Mouse (Mus musculus): ENCODE results near the gene Sgsh.
"Not testable (repeated sequence)": the region's sequence is repeated elsewhere in the genome, so short reads cannot be mapped to it uniquely, and the experiment has no call there.

Sgsh gene

DNA sequence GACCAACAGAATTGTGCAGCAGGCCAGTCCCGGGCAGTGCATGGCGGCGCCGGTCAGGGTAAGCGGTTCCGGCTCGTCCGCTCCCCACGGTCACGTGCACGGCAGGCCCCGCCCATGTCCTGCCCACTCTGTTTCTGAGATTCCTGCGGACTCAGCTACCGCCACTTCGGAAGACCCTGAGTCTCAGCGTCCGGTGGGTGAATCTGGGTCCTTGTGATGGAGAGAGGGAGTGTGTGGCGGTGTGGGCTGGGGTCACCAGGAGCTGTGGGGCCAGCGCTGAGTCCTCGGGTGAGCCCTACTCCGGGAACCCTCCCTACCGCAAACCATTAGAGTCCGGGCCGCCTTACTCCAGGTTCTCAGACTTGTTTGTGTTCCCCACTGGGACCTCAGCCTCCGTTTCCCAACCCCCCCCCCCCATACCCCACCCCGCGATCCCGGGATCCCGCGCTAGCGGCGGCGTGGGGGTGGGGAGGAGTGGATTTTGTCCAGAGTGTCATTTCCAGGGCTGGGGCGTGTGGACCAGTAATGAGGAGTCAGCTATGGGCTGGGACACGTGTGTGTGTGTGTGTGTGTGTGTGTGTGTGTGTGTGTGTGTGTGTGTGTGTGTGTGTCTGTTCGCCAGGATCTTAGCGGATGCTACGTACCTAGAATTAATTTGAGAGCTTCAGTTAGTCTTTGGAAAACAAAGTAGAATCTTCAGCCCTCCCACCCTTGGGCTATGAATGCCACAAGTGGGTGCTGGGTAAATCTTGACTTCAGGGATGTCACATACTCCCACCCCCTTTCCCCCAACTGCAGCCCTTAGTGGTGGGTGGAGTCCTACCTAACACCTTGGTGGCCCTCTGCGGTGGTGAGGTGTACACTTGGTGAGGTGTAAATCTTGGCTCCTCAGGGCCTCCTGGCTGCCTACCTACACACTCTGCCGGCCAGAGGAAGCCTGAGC lies at the start of gene Sgsh, which contains the start of gene Slc26a11:
TSS of gene Sgsh (minus strand) at position 94 of the 943 bp plus-strand sequence.
TSS of gene Slc26a11 (plus strand) at position 115 of the 943 bp plus-strand sequence.
- peak; percentile 83 for DNase-seq (ENCODE audit: low read depth)

GRCm38 (mm10) chr11:119404627-119405026 lies 49.3 kb upstream of the Sgsh start:
- DNase-seq (ENCODE audit: low read depth) = peak; percentile 86

- DNase-seq (ENCODE audit: low read depth) = no peak
Measured at GRCm38 (mm10) chr11:119402501-119403160, 47.3 kb upstream of the Sgsh start.

GRCm38 (mm10) chr11:119396461-119396860 lies 41.1 kb upstream of the Sgsh start:
- DNase-seq (ENCODE audit: low read depth) = no peak

DNA sequence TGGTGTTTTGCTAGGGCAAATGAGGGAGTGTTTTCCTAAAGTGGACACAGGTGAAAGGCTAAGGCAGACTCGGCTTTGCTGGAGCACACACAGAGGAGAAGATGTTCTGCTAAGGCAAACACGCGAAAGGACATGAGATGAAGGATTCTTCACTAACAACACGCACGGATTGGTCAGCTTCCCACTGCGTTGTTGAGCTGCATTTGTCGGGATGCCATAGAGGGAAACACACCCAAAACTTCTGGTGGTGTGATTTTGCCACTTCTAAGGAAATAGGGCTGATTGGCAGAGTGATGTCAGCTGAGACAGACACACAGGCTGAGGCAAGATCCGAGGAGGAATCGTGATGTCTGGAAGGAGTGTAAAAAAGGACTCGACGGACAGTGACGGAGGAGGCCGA lies 40.6 kb upstream of the Sgsh start:
- DNase-seq (ENCODE audit: low read depth) = no peak

DNA sequence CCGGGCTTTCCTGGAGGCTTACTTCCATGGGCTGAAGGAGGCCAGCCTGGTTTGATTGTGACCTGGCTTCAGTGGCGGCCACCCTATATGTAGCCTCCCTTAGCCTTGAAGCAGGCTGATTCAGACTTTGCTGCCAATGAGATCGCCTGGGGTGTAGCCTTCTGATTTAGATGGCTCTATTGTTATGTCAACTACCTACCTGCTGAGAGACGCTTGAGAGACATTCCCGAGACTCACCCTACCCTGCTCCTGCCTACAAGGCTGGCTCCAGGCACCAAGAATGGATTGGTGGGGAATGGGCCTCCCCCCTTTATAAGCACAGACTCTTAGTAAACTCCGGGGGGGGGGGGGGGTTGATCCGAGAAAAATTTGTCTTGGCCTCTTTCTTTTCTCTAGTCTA lies 40.1 kb upstream of the Sgsh start:
- no peak for DNase-seq (ENCODE audit: low read depth)

- DNase-seq (ENCODE audit: low read depth) = no peak
Measured at GRCm38 (mm10) chr11:119394210-119394609, 38.9 kb upstream of the Sgsh start.

- DNase-seq (ENCODE audit: low read depth) = no peak
Measured at GRCm38 (mm10) chr11:119393483-119393804, 38.1 kb upstream of the Sgsh start.

- peak; percentile 89 for DNase-seq (ENCODE audit: low read depth)
Measured at GRCm38 (mm10) chr11:119392800-119393482, 37.6 kb upstream of the Sgsh start, which contains the start of gene Rnf213. Gene Rnf213 (plus strand): TSS chr11:119393100.

- peak; percentile 86 for DNase-seq (ENCODE audit: low read depth)
Measured at GRCm38 (mm10) chr11:119392001-119392614, 36.8 kb upstream of the Sgsh start.

DNA sequence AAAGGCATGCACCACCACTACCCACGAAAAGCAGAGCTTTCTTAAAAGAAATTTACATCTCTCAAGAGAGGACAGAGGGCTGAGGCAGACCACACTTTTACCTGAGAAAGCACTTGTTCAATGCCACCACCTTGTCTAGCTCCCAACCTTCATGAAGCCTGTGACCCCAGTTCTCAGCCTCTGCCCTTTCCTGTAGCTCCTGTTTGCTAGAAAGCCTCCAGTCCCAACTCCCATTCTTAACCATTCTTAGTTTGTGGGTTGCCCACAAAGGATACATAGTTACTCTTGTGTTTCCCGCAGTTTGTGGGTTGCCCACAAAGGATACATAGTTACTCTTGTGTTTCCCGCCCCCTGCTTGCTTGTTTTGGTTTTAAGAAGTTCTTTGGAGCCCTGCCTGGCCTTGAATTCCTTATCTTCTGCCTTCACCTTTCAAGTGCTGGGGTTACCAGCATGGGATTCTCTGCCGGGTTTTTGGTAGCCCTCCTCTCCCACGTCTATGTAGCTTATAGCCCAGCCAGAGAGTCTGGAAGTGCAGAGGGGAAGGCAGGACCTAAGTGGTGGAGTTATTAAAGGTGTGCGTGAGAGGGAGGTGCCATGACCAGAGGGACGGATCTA lies 36.2 kb upstream of the Sgsh start:
- DNase-seq (ENCODE audit: low read depth) = peak; percentile 65

DNA sequence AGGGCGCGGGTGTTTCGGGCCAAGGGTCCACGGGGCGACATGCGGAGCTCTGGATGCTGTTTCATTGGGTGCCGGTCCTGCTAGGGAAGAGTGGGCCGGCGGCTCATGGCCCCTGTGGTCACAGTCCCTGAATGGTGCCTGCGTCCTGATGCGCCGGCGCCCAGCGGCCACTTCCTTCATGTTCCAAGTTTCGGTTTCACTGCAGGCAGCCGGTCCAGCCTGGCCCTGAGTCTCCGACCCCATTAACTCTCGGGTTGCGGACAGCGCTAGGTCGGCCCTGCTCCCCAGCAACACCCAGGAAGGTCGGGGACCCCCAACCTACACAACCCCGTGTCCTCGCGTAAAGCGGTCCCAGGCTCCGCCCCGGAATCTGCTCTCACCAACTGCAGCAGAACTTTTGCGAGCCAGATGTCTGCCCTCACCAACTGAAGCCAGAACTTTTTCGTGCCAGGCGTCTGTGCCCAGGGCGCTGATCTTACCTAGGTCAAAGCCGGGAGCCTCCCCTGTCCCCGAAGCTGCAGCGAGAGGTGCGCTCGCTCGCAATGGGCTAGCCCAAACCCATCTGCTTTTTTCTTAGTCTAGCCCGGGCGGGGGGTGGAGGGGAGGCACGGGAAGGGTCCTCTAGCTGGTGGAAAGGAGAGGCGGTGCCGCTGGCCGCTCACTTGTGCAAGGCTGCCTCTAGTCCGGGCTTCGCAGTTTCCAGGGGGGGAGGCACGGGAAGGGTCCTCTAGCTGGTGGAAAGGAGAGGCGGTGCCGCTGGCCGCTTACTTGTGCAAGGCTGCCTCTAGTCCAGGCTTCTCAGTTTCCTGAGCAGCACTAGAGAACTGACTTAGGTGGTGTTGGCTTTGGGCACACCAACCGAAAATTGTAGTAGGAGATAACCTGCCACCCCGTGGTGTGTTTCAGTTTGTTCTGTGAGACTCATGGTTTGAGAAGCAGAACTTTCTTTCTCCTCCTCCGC lies 35.2 kb upstream of the Sgsh start:
- DNase-seq (ENCODE audit: low read depth) = peak; percentile 79

DNA sequence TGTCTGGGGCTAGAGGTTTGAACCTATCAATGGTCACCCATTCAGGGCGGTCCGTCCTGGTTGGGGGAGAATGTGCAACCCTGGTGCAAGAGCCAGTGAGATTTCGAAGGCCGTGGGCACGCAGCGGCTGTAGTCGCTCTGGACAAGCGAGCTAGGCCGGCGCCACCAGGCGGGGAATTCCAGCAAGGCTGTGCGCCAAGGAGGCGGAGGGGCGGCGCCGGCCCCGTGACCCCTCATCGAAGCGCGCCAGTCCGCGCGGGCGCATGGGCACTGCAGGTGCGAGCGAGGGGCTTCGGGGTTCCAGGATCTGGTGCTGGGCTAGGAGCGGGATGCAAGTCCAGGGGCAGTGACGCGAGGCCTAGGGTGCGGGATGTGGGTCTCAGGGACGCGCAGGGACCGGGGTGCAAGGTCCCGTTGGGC lies 34.5 kb upstream of the Sgsh start:
- peak; percentile 59 for DNase-seq (ENCODE audit: low read depth)

DNA sequence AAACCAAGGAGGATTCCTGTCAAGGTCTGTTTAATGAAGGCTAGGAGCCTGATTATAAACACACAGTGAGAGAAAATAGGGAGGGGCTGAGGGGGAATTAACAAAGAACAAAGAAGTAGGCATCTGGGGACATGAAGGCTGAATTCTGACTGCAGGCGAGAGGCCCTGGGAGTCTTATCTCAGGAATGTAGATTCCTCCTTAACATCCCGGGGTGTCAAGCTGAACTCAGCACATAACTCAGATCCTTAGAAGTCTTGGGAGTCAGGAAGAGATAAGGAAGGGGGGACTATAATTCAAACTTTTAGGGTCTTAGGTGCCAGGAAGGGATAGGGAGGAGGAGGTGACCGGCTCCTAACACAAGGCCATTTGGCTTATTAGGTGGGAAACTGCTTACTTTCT lies 31.9 kb upstream of the Sgsh start:
- not testable (repeated sequence) for DNase-seq (ENCODE audit: low read depth)

DNA sequence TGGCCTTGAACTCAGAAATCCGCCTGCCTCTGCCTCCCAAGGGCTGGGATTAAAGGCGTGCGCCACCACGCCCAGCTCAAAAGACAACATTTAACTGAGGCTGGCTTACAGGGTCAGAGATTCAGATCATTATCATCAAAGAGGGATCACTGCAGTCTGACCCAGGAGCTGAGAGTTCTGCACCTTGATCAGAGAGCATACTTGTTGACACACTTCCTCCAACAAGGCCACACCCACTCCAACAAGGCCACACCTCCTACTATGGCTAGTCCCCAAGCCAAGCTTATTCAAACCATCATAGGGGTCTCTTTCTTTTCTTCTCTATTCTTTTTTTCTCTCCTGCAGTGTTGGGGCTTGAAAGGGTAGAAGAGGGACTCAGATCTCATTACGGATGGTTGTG lies 31.0 kb upstream of the Sgsh start:
- DNase-seq (ENCODE audit: low read depth) = peak; percentile 51

DNA sequence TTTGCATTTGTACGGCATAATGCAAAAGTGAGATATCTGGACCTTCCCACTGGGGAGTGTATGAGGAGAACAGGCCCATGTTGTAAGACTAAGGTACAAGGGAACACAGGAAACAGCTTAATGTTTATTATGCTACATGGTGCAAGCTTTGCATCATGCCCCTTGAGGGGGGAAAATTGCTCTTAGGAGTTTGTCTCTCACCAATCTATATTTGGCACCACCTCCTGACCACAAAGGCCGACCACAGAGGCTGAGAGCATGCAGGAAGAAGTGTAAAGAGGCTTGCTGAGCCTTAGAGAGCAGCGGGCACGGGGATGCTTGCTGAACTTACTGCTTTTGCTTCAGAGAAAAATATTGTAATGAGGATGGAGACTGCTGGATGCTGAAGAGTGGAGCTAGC lies 29.6 kb upstream of the Sgsh start:
- peak; percentile 74 for DNase-seq (ENCODE audit: low read depth)

DNA sequence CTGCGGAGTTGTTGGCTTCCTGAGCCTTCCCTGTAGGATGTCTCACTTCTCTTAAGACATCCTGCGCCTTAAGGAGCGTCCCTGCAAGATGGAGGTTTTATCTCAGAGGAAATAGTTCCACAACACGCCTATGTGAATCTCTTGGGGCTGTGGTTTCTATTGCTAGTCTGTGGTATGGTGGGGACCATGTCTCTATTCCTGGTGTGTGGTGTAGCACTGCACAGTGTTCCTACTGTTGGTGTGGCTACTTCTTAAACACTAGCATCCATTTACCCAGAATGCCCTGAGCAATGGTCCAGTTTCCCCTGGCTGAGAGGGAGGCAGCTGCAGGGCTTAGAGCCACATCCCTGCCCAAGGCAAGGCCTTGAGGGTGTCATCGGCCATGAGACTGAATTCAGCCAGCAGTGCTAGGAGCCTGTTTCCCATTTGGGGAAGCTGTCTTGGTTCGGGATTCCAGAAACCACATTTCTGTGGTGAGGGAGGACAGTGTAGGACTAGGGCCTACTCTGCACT lies 27.1 kb upstream of the Sgsh start:
- DNase-seq (ENCODE audit: low read depth) = no peak

DNA sequence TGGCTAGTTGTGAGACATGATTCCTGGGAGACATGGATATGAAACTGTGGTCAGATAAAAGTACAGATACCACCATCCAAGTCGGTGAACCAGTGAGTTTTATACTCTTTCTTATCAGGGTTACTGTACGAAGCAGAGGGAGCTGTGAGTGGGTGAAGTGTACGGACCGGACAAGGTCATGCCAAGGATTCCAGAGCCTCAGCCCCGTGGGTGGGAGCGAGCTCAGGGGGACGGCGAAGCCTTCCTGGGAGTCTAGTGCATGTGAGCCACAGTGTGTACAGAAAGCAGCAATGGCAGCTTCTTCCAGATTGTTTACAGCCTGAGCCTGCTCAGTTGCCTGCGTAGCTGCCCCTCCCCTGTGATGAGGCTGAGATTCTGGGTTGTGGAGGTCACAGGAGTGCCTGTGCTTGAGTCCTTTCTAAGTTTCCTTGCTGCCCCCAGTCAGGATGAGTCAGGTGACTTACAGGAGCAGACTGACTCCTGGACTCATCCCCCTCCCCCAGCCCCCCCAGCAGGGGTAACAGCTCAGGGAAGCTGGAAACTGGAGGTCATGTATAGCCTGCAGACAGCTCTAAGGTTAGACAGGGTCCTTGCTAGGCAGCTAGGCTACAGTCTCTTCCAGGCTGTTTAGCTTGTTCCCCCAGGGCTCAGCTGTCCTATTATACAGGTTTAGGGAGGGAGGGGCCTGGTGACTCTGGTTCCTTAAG lies 26.4 kb upstream of the Sgsh start:
- DNase-seq (ENCODE audit: low read depth) = no peak

GRCm38 (mm10) chr11:119378551-119378950 lies 23.2 kb upstream of the Sgsh start:
- DNase-seq (ENCODE audit: low read depth) = no peak

DNA sequence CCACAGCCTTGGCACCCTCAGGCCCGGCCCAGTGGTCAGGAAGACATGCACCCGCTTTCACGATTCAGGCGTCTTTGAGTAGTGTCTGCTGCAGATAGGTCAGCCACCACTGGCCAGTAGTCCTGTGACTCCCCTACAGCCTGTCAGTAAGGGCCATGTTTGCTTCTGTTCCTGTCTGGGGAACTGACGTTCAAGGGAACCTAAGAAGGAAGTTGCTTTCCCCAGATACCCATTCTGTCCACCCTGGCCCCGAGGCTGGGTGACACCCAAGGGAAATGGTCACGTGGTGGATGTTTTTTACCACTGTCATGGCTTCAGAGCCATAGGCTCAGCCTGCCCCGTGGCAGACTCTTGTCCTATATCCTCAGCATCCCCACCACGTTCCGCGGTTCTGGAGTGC lies 22.0 kb upstream of the Sgsh start:
- DNase-seq (ENCODE audit: low read depth) = no peak

Measured in induced T-regulatory cell, adult 2 months (primary cell).